Mouse (Mus musculus) cortical plate, adult 2 months (tissue): Measurements from ENCODE around the gene Mcat.

Experiments
- CTCF ChIP-seq: fragments of 200-500 bp; IDR thresholded peaks from 2 replicates; pipeline ENCODE4 v1.5.1; 2011; ENCODE audit warnings: mild to moderate bottlenecking, control low read depth, low read length; ENCODE audit not compliant: insufficient read depth; ENCODE audit errors: extremely low read depth
- POLR2A ChIP-seq: fragments of 200-500 bp; IDR thresholded peaks from 2 replicates; pipeline ENCODE4 v1.6.1; 2011; ENCODE audit warnings: mild to moderate bottlenecking, low read length, control low read depth; ENCODE audit not compliant: insufficient read depth; ENCODE audit errors: extremely low read depth

- TF ChIP-seq CTCF (no peak), POLR2A (no peak)
These were observed 66.3 kb downstream of the Mcat start for GRCm38 (mm10) chr15:83497299-83497698.
